Comparison of ENCODE assay signal across 8 mouse cellular contexts in the genomic region with DNA sequence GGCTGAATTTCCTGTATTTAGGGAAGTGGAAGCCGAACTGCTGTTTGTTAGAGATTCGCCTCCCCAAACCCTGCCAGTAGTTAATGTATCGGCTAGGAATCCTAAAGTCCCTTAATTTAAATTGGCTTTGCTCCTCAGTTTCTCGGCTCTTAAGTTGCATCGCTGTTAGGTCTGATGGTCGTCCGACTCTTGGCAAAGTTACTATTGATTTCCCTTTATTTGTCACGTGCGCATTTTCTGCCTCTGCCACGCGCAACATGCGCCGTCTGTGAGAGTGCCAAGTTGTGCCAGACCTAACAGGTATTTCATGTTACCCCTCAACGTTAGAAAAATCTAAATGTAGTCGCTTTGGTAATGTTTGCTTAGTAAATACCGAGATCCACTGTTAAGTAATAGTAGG. TPM values are rescaled to one million over a fixed set of nuclear protein-coding genes. Genes with fewer than 3 reads are reported as not detected.
DNase-seq lines count a peak whose midpoint lies in the region; ATAC-seq and TF ChIP-seq lines count a peak whose summit lies in the region.

No protein-coding gene starts in this region.

- no peaks in the 10 kb centered on the region for H3K27me3 ChIP-seq in heart, adult 2 months (ENCODE audit: control insufficient read depth, insufficient read depth, low read length)
- no peaks in the 10 kb centered on the region for H3K27me3 ChIP-seq in forebrain, embryonic 16.5 days (replicated peaks; ENCODE audit: control insufficient read depth, insufficient read depth, low read length)
- H3K27me3 ChIP-seq in lung, embryonic 15.5 days: no peaks in the 10 kb centered on the region

- ATAC-seq in forebrain, embryonic 16.5 days: no peak
- no peak for ATAC-seq in lung, embryonic 15.5 days (ENCODE audit: borderline replicate concordance, extremely low read depth, low FRiP score, low TSS enrichment)
- no peak for ATAC-seq in frontal cortex, adult (ENCODE audit: low TSS enrichment)

- no peak for TF ChIP-seq POLR2A in heart, adult 2 months (IDR thresholded peaks at IDR 0.05; ENCODE audit: insufficient read depth, low read depth, low read length)

- intact Hi-C loops in heart, adult 2 months (cut with DNase I): loop anchor here (2.0 to 5.0 kb wide), 3 partner anchors 30 to 265 kb away; partner anchors contain the start of gene Zdhhc9
- intact Hi-C loops in heart, postnatal 10 days (cut with DNase I): loop anchor here (5.0 kb wide), 2 partner anchors 50 to 260 kb away; partner anchors contain the start of gene Zdhhc9

- no peaks in the 10 kb centered on the region for H3K36me3 ChIP-seq in heart, adult 2 months (ENCODE audit: control insufficient read depth, insufficient read depth, low read length)
- H3K36me3 ChIP-seq in ES-E14 (ENCODE audit: control insufficient read depth, insufficient read depth, low read length, poor library complexity, severe bottlenecking): peaks cover 8% of the 10 kb centered on the region
- H3K36me3 ChIP-seq in forebrain, embryonic 16.5 days (ENCODE audit: control insufficient read depth, insufficient read depth): no peaks in the 10 kb centered on the region
- no peaks in the 10 kb centered on the region for H3K36me3 ChIP-seq in lung, embryonic 15.5 days

- H3K79me2 ChIP-seq in heart, adult 2 months (replicated peaks; ENCODE audit: control insufficient read depth, insufficient read depth, low read length): no peaks in the 10 kb centered on the region

- in situ Hi-C loops in ES-E14 (cut with MboI; ENCODE audit: low sequenced_read_pairs in 2 of 2, unreplicated experiment in 2 of 2): no loop called here

- H3K9ac ChIP-seq in heart, adult 2 months (ENCODE audit: low read depth, low read length): peak overlapping the region; percentile 61
- H3K9ac ChIP-seq in ES-E14 (ENCODE audit: insufficient read depth, low read depth, low read length, poor library complexity, severe bottlenecking): peak overlapping the region; percentile 90
- H3K9ac ChIP-seq in forebrain, embryonic 16.5 days (replicated peaks; ENCODE audit: low read depth, low read length): peak overlapping the region; percentile 51
- peak overlapping the region; percentile 47 for H3K9ac ChIP-seq in lung, embryonic 15.5 days

- H3K4me1 ChIP-seq in heart, adult 2 months (ENCODE audit: control insufficient read depth, insufficient read depth, low read length): no peaks in the 10 kb centered on the region; the same call in 1 of the 2 replicates
- peaks cover 0 to 4% of the 10 kb centered on the region in 2 experiments; a peak in 2 of 4 replicates for H3K4me1 ChIP-seq in ES-E14 (ENCODE audit: control insufficient read depth in 2 of 2, insufficient read depth in 2 of 2, low read length in 2 of 2, poor library complexity in 1 of 2)
- peaks cover 5% of the 10 kb centered on the region; the same call in 1 of the 2 replicates for H3K4me1 ChIP-seq in forebrain, embryonic 16.5 days (replicated peaks; ENCODE audit: control insufficient read depth, insufficient read depth, low read length)
- H3K4me1 ChIP-seq in lung, embryonic 15.5 days: no peaks in the 10 kb centered on the region

- peak in 1 of 2 experiments; percentile 21 for DNase-seq in heart, adult 2 months
- no peak for DNase-seq in heart, postnatal 10 days
- no peak for DNase-seq in ES-E14 (ENCODE audit: low read depth, low spot score)
- DNase-seq in spleen, postnatal 36 days (ENCODE audit: low spot score in 2 of 2): no peak
- no peak for DNase-seq in adrenal gland, adult 2 months

- WGBS in heart, adult 2 months: 14% methylated on average over 16 of the region's 16 CpGs
- 18% methylated on average over 16 of the region's 16 CpGs for WGBS in forebrain, embryonic 16.5 days
- WGBS in lung, embryonic 15.5 days: 11% methylated on average over 16 of the region's 16 CpGs

- peak overlapping the region; percentile 57 for H3K4me2 ChIP-seq in forebrain, embryonic 16.5 days (ENCODE audit: low read length)
- H3K4me2 ChIP-seq in lung, embryonic 15.5 days: peak overlapping the region; percentile 56

- peak overlapping the region; percentile 83 for H3K27ac ChIP-seq in heart, adult 2 months
- peak overlapping the region; percentile 53; the same call in 1 of the 2 replicates for H3K27ac ChIP-seq in ES-E14 (ENCODE audit: insufficient read depth, low read depth, low read length, poor library complexity, severe bottlenecking)
- peak overlapping the region; percentile 56; the same call in 1 of the 2 replicates for H3K27ac ChIP-seq in forebrain, embryonic 16.5 days (ENCODE audit: low read length)
- H3K27ac ChIP-seq in lung, embryonic 15.5 days: peak overlapping the region; percentile 61

- 0 out of 2 replicates have a peak, but pooled peaks cover 3% of the 10 kb centered on the region for H3K9me3 ChIP-seq in ES-E14 (ENCODE audit: control insufficient read depth, insufficient read depth, low read depth, low read length)
- no peaks in the 10 kb centered on the region for H3K9me3 ChIP-seq in forebrain, embryonic 16.5 days (ENCODE audit: control insufficient read depth, low read length)
- H3K9me3 ChIP-seq in lung, embryonic 15.5 days: no peaks in the 10 kb centered on the region

- TF ChIP-seq CTCF in heart, adult 2 months (IDR thresholded peaks at IDR 0.05): no peak

- no peak for TF ChIP-seq EP300 in heart, adult 2 months (IDR thresholded peaks at IDR 0.05; ENCODE audit: insufficient read depth, low read depth, low read length)

- peak overlapping the region; percentile 55 for H3K4me3 ChIP-seq in heart, adult 2 months
- peak overlapping the region; percentile 74 to 81 for H3K4me3 ChIP-seq in ES-E14 (ENCODE audit: insufficient read depth in 1 of 2, low read depth in 1 of 2, low read length in 2 of 2, poor library complexity in 1 of 2, severe bottlenecking in 1 of 2)
- peak overlapping the region; percentile 64 for H3K4me3 ChIP-seq in forebrain, embryonic 16.5 days (replicated peaks; ENCODE audit: low read length)
- peak overlapping the region; percentile 59 for H3K4me3 ChIP-seq in lung, embryonic 15.5 days

TF ChIP-seq in ES-E14, 5 proteins besides CTCF, POLR2A, EP300 and RAD21:
- no peak for TF ChIP-seq HCFC1 (IDR thresholded peaks at IDR 0.05; ENCODE audit: borderline replicate concordance, insufficient read depth, low read length)
- no peak for TF ChIP-seq ZNF384 (IDR thresholded peaks at IDR 0.05; ENCODE audit: low read depth, low read length)
- TF ChIP-seq MAFK (IDR thresholded peaks at IDR 0.05; ENCODE audit: insufficient read depth, low read depth, low read length): no peak
- no peak for TF ChIP-seq CHD2 (IDR thresholded peaks at IDR 0.05; ENCODE audit: low read depth, low read length)
- no peak for TF ChIP-seq ZC3H11A (IDR thresholded peaks at IDR 0.05; ENCODE audit: borderline replicate concordance, low read depth, low read length)

RNA-seq across cellular contexts. Expression of gene Utp14a, which starts 0.3 kb away (rescaled TPM):
- total RNA-seq in heart, adult 2 months (2021): 10 to 100 TPM; 14.0 to 18.1 TPM
- polyA plus RNA-seq in heart, adult 2 months (2012; rRNA removed): 2.5 and 4.6 TPM in 2 replicates
- 10 to 100 TPM; 13.9 to 17.3 TPM for total RNA-seq in heart, postnatal 10 days (2021)
- 52.0 and 57.7 TPM in 2 replicates for total RNA-seq in ES-E14 (2012; rRNA removed)
- 17.3 and 20.7 TPM in 2 replicates for polyA plus RNA-seq in forebrain, embryonic 16.5 days (2015; fragmentation: Nextera tagmentation; extraction: Ambion mirVana)
- 16.7 and 16.8 TPM in 2 replicates for polyA plus RNA-seq in lung, embryonic 15.5 days (2015; fragmentation: Nextera tagmentation; extraction: Ambion mirVana)
- total RNA-seq in adrenal gland, adult 2 months (2021): 10 to 100 TPM; 12.5 to 19.5 TPM
- 0.42 and 0.48 TPM in 2 replicates for polyA plus RNA-seq in adrenal gland, adult 2 months (2012; rRNA removed)

RNA-seq across cellular contexts. Expression of gene Zdhhc9, which starts 48.3 kb away (rescaled TPM):
- total RNA-seq in heart, adult 2 months (2021): 10 to 100 TPM; 31.2 to 32.5 TPM
- polyA plus RNA-seq in heart, adult 2 months (2012; rRNA removed): 25.6 and 36.4 TPM in 2 replicates
- 10 to 100 TPM; 28.3 to 32.4 TPM for total RNA-seq in heart, postnatal 10 days (2021)
- total RNA-seq in ES-E14 (2012; rRNA removed): 9.7 and 11.2 TPM in 2 replicates
- 7.8 and 8.9 TPM in 2 replicates for polyA plus RNA-seq in forebrain, embryonic 16.5 days (2015; fragmentation: Nextera tagmentation; extraction: Ambion mirVana)
- polyA plus RNA-seq in lung, embryonic 15.5 days (2015; fragmentation: Nextera tagmentation; extraction: Ambion mirVana): 4.1 and 4.5 TPM in 2 replicates
- 10 to 100 TPM; 17.7 to 22.3 TPM for total RNA-seq in adrenal gland, adult 2 months (2021)
- 10.3 and 10.9 TPM in 2 replicates for polyA plus RNA-seq in adrenal gland, adult 2 months (2012; rRNA removed)
